Mouse (Mus musculus): Measurements from ENCODE around the gene Il3ra. TPM values are rescaled to one million over a fixed set of nuclear protein-coding genes. Genes with fewer than 3 reads are reported as not detected.

The Il3ra gene
- polyA plus RNA-seq (2012; rRNA removed) = 22.9 and 23.1 TPM in 2 replicates

DNA sequence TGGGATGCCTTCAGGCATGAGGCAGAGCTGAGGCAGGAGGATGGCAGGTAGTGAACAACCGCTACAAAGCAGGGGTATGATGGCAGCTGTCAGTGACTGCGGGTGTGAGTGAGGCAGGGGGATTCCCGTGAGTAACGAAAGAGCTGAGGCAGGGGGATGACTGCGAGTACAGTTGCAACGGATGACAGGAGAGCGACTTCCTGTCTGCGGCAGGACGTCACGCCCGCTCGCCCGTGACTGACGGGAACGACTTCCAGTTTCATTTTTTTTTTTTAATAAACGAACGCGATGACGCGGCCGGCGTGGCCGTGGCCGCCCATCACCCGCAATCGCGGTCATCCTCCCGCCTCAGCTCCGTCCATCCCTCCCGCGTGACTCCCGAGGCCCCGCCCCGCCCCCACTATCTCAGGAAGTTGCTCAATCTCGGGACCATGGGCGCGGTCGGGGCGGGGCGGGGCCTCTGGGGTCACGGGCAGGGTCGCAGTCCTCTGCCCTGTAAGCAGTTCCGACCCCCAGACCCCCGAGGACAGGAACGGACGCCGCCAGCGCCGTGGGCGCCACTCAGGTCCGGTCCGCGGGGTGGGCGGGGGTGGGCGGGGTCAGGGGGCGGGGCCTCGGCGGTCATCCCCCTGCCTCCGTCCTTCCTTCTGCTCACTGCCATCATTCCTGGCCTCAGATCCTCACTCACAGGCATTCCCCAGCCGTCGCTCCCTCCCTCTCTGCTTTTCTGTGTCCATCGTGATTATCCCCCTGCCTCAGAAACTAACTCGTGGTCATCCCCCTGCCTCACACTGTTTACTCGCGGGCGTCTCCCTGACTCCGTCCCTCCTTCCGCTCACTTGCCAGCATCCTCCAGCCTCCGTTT is at the start of gene Il3ra:
Il3ra (plus strand) TSS at position 328 of the 865 bp plus-strand sequence.
- peak; percentile 50 for DNase-seq (ENCODE audit: low spot score)

DNA sequence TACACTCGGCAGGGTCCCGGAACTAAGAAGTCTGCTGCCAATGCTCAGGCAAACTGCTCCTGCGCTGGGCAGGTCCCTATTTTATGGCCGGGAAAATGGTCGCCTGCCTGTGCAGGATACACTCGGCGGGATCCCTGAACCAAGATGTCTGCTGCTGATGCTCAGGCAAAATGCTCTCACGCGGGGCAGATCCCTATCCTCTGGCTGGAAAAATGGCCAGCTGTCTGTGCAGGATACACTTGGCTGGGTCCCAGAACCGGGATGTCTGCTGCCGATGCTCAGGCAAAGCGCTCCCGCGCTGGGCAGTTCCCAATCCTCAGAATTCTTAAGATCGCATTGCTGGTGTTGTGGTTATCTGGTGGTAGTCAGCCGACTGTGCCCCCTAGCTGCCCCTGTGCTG is 37.1 kb upstream of the Il3ra start:
- DNase-seq (ENCODE audit: low spot score) = no peak

DNA sequence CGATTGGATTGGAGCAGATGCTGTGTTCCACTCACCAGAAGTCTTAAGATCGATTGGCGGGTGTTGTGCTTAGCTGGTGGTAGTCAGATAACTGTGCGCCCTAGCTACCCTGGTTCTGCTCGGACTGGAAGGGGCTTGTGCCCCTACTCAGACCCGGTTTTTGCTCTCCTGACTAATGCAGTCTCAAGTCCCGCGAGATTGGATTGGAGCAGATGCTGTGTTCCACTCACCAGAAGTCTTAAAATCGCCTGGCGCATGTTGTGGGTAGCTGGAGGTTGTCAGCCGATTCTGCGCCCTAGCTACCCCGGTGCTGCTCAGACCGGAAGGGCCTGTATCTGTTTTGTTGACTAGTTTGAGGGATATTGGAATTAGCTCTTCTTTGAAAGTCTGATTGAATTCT is 36.7 kb upstream of the Il3ra start:
- no peak for DNase-seq (ENCODE audit: low spot score)

DNA sequence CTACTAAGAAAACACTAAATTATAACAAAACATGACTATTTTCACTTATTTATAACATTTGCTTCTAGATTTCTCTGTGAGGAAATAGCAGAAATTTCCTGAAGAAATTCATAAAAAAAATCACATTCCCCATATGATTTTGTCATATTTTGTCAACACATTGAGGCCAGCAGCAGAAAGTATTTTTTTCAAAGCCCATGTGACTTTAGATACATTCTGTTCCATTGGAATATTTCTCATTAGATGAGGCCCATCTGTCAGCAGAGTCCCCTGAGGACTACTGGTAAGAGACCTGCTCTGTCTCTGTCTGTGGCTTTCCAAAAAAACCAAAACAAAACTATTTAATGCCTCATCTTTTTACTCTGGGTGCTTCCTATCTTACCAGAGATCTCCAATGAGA is 23.5 kb upstream of the Il3ra start, which contains the start of gene Olfr31:
Olfr31 (plus strand) TSS at position 301 of the 400 bp plus-strand sequence.
- DNase-seq (ENCODE audit: low spot score) = no peak

DNA sequence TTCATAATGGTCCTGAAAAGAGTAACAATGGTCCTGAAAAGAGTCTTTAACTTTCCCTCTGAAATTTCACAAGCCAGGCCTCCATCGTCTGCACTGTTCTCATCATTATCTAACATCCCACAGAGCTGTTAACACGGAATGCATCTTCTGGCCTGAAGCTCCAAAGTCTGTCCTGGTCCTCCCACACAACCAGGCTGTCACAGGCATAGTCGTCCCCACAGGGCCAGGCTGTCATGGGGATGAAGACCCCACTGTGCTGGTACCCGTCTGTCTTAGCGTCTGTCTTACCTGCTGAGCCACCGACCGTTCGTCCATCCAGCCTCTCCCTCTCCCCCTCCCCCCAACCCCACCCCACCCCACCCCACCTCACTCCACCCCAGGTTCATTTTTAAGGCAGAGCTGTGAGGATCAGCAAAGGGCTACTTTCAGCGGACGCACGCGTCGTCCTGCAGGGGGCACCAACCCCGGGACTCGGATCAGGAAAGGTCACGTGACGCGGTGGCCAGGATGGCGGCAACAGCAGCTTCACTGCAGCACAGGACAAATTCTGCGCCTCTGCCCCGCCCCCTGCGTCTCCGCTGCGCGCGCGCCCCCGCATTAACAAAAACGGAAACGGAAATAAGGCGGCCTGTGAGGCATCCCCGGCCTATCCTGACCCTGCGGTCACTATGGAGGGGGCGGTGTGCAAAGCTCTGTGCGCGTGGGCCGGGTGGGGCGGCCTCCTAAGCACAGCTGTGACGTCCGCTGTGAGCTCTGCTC is 783 bp upstream of the Il3ra start:
- peak; percentile 82 for DNase-seq (ENCODE audit: low spot score)

GRCm38 (mm10) chr14:14346813-14347100 is 682 bp downstream of the Il3ra start:
- peak; percentile 29 for DNase-seq (ENCODE audit: low spot score)

DNA sequence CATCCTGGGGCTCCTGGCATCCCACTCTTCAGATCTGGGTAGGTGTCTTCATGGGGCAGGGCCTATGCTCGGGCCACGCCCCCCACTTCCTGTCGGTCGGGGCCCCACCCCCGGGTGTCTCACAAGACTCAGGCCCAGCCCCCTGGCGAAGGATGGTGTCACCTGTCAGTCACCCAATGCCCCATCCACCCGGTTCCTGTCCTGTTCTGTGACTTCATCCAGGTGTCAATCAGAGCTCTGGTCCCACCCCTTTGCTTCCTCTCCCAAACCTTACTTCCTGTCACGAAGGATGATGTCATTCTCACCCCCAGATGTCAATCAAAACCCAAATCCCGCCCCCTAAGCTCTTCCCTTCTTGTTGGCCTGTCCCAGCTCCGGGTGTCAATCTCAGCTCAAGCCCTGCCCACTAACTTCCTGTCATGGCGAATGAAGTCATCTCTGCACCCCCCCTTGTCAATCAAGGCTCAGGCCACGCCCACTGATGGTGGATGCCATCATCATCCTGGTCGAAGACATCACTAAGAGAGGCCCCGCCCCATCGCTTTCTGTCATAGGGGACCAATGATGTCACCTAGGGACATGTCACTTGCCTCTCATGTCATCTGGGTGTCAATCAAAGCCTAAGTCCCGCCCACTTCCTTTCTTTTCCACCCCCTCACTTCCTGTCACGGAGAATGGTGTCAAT is 1.2 kb downstream of the Il3ra start:
- DNase-seq (ENCODE audit: low spot score) = no peak

DNA sequence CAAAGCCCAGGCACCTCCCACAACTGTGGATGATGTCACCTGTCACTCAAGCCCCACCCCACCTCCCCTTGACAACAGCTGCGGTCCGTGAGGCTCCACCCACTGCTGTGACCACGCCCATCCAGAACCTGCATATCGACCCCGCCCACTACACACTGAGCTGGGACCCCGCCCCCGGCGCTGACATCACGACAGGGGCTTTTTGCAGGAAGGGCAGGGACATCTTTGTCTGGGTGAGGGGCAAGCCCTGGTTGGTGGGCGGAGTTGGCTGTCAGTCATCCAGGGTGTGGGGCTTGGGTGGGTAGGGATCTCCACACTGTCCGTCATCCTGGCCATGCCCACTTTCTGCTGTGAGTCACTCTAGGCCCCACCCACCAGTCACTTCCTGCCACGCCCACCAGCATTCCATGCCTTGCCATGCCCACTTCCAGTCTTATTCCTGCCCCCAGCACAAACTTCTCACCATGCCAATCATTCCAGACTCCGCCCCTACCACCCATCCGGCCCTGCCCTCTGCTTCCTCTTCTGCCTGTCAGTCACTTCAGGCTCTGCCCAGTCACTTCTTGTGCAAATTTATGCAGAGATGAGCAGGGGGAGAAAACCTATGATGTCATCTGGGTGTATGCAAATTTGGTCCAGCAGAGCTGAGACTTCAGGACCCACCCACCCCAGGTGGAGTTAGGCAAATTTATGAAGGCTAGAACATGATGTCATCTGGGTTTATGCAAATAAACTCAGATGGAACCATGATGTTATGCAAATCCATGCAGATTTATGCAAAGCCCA is 2.0 kb downstream of the Il3ra start:
- DNase-seq (ENCODE audit: low spot score) = no peak

DNA sequence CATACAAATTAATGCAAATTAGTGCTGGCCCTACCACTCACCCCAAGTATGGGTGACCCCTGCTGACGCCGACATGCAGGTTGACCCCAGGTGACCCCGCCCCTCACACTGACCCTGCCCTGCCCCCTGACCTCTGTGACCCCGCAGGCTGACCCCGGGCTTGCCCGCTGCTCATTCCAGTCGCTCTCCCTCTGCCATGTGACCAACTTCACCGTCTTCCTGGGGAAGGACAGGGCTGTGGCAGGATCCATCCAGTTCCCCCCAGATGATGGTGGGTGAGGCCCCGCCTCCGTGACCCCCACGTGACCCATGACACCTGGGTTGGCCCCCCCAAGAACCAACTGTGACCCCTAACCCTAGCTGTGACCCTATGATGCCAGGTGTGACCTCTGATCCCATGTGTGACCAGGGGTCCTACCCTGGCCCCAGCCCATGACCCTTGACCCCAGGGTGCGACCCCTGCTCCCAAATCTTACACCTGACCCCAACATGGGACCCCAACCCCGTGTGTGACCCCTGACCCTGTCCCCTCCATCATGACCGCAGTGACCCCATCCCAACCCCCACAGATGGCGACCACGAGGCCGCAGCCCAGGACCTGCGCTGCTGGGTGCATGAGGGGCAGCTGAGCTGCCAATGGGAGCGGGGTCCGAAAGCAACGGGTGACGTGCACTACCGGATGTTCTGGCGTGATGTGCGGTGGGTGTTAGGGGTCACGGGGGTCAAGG is 2.8 kb downstream of the Il3ra start:
- no peak for DNase-seq (ENCODE audit: low spot score)

GRCm38 (mm10) chr14:14349485-14350262 is 3.6 kb downstream of the Il3ra start:
- no peak for DNase-seq (ENCODE audit: low spot score)

- DNase-seq (ENCODE audit: low spot score) = no peak
Observed at GRCm38 (mm10) chr14:14350263-14351147, 4.4 kb downstream of the Il3ra start.

- DNase-seq (ENCODE audit: low spot score) = no peak
Observed at GRCm38 (mm10) chr14:14351148-14351455, 5.0 kb downstream of the Il3ra start.

DNA sequence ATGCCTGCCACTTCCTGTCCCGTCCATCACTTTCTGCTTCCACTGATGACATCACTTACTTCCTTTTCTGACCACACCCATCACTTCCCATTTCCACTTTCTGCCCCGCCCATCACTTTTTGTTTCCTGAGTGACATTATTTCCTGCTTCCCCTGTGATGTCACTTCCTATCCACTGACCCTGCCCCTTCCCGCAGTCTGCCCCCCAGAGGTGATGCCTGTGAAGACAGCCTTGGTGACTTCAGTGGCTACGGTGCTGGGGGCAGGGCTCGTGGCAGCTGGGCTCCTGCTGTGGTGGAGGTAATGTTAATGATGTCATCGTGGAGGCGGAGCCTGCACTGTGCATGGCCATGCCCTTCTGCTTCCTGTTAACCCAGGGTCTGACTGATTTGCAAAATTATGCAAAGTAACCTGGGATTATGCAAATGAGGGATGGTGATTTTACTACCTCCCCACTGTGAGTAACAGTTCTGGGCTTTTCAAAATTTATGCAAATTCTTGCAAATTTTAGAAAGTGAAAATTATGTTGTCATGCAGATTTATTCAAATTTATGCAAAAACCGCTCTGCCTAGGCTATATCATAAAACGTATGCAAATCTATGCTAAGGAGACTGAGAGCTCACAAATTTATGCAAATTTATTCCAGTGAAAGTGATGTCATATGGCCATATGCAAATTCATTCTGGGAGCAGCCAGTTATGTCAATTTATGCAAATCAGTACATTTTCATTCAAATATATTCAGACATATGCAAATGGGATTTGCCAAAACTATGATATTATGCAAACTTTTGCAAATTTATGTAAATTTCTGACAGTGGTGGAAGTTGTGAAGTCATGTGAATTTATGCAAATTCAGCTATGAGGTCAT is 5.9 kb downstream of the Il3ra start:
- no peak for DNase-seq (ENCODE audit: low spot score)

GRCm38 (mm10) chr14:14352606-14353005 is 6.5 kb downstream of the Il3ra start:
- DNase-seq (ENCODE audit: low spot score) = no peak

- DNase-seq (ENCODE audit: low spot score) = no peak
Observed at GRCm38 (mm10) chr14:14353081-14353732, 7.1 kb downstream of the Il3ra start.

DNA sequence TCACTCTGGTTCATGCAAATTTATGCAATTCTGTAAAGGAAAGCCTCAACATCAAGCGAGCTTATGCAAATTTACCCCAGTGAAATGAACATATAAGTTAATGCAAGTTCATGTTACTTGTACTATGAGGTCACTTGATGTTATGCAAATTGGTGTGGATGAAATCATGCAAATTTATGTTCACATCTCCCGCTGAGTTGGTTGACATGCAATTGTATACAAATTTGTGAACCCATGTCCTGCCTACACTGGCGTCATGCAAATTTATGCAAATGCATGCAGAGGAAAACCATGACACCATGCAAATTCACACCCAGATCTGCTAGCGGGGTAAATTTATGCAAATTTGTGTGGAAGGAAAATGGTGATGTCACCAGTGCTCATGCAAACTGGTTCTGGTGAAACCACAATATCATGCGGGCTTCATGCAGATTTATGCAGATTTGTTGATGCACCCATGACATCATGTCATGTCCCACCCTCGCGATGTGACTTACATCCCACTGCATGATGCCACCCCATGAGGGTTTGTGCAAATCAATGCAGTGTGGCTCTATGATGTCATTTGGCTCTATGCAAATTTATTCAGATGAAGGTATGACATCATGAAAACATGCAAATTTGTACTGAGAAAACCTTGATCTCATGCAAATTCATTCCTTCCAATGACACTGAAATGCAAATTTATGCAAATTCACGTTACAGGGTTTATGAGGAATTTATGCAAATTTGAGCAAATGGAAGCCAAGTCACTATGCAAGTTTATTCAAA is 7.8 kb downstream of the Il3ra start:
- no peak for DNase-seq (ENCODE audit: low spot score)

Measured in urinary bladder, adult 2 months (tissue).